Mouse (Mus musculus): Measurements from ENCODE around the gene Ssmem1. TPM values are rescaled to one million over a fixed set of nuclear protein-coding genes. Genes with fewer than 3 reads are reported as not detected.

Ssmem1 gene
- polyA plus RNA-seq, 1 experiment from 2014 or later: 0.19 TPM

- Histone ChIP-seq H3K36me3 (ENCODE audit: control insufficient read depth, insufficient read depth, low read length) (no peaks in the 10 kb centered on the region), H3K9me3 (ENCODE audit: control insufficient read depth, low read length) (no peaks in the 10 kb centered on the region), H3K9ac (ENCODE audit: low read length) (no peak overlapping the region), H3K27me3 (ENCODE audit: control insufficient read depth, insufficient read depth, low read depth, low read length) (no peaks in the 10 kb centered on the region), H3K27ac (ENCODE audit: low read length) (no peak overlapping the region), H3K4me2 (ENCODE audit: low read depth, low read length) (no peak overlapping the region), H3K4me1 (replicated peaks; ENCODE audit: control insufficient read depth, insufficient read depth, low read length) (peaks cover 5% of the 10 kb centered on the region), H3K4me3 (ENCODE audit: low read length) (no peak overlapping the region)
- WGBS: 23% methylated on average over 3 of the region's 9 CpGs
- no peak for ATAC-seq (ENCODE audit: low read depth)
These were observed 46.4 kb downstream of the Ssmem1 start for GRCm38 (mm10) chr6:30556080-30556479.

- Histone ChIP-seq H3K4me3 (ENCODE audit: low read length) (no peak overlapping the region), H3K36me3 (ENCODE audit: control insufficient read depth, insufficient read depth, low read length) (no peaks in the 10 kb centered on the region), H3K4me2 (ENCODE audit: low read depth, low read length) (no peak overlapping the region), H3K9ac (ENCODE audit: low read length) (no peak overlapping the region), H3K27ac (ENCODE audit: low read length) (no peak overlapping the region), H3K9me3 (ENCODE audit: control insufficient read depth, low read length) (no peaks in the 10 kb centered on the region), H3K4me1 (replicated peaks; ENCODE audit: control insufficient read depth, insufficient read depth, low read length) (no peaks in the 10 kb centered on the region; the same call in 1 of the 2 replicates), H3K27me3 (ENCODE audit: control insufficient read depth, insufficient read depth, low read depth, low read length) (no peaks in the 10 kb centered on the region)
- ATAC-seq (ENCODE audit: low read depth): no peak
- 60% methylated on average over 1 of the region's 1 CpGs for WGBS
These were observed 50.1 kb downstream of the Ssmem1 start for GRCm38 (mm10) chr6:30559726-30560125.

- no peak overlapping the region for H3K27ac ChIP-seq (ENCODE audit: low read length)
- no peaks in the 10 kb centered on the region for H3K36me3 ChIP-seq (ENCODE audit: control insufficient read depth, insufficient read depth, low read length)
- H3K9me3 ChIP-seq (ENCODE audit: control insufficient read depth, low read length): no peaks in the 10 kb centered on the region
- H3K4me2 ChIP-seq (ENCODE audit: low read depth, low read length): no peak overlapping the region
- no peak overlapping the region for H3K4me3 ChIP-seq (ENCODE audit: low read length)
- no peaks in the 10 kb centered on the region for H3K27me3 ChIP-seq (ENCODE audit: control insufficient read depth, insufficient read depth, low read depth, low read length)
- ATAC-seq (ENCODE audit: low read depth): no peak
- no peaks in the 10 kb centered on the region for H3K4me1 ChIP-seq (replicated peaks; ENCODE audit: control insufficient read depth, insufficient read depth, low read length)
- H3K9ac ChIP-seq (ENCODE audit: low read length): no peak overlapping the region
- 65% methylated on average over 4 of the region's 4 CpGs for WGBS
These were observed 52.5 kb downstream of the Ssmem1 start for GRCm38 (mm10) chr6:30562132-30562531.

- ATAC-seq (ENCODE audit: low read depth): no peak
- H3K9ac ChIP-seq (ENCODE audit: low read length): no peak overlapping the region
- H3K27ac ChIP-seq (ENCODE audit: low read length): no peak overlapping the region
- 57% methylated on average over 6 of the region's 6 CpGs for WGBS
- no peaks in the 10 kb centered on the region for H3K27me3 ChIP-seq (ENCODE audit: control insufficient read depth, insufficient read depth, low read depth, low read length)
- no peaks in the 10 kb centered on the region for H3K4me1 ChIP-seq (replicated peaks; ENCODE audit: control insufficient read depth, insufficient read depth, low read length)
- H3K9me3 ChIP-seq (ENCODE audit: control insufficient read depth, low read length): no peaks in the 10 kb centered on the region
- no peaks in the 10 kb centered on the region for H3K36me3 ChIP-seq (ENCODE audit: control insufficient read depth, insufficient read depth, low read length)
- H3K4me2 ChIP-seq (ENCODE audit: low read depth, low read length): no peak overlapping the region
- H3K4me3 ChIP-seq (ENCODE audit: low read length): no peak overlapping the region
These were observed 53.9 kb downstream of the Ssmem1 start for GRCm38 (mm10) chr6:30563575-30563974.

- WGBS: 81% methylated on average over 6 of the region's 6 CpGs
- Histone ChIP-seq H3K4me3 (ENCODE audit: low read length) (no peak overlapping the region), H3K27me3 (ENCODE audit: control insufficient read depth, insufficient read depth, low read depth, low read length) (no peaks in the 10 kb centered on the region), H3K4me2 (ENCODE audit: low read depth, low read length) (no peak overlapping the region), H3K9ac (ENCODE audit: low read length) (no peak overlapping the region), H3K9me3 (ENCODE audit: control insufficient read depth, low read length) (no peaks in the 10 kb centered on the region), H3K4me1 (replicated peaks; ENCODE audit: control insufficient read depth, insufficient read depth, low read length) (no peaks in the 10 kb centered on the region), H3K36me3 (ENCODE audit: control insufficient read depth, insufficient read depth, low read length) (no peaks in the 10 kb centered on the region), H3K27ac (ENCODE audit: low read length) (no peak overlapping the region)
- ATAC-seq (ENCODE audit: low read depth): no peak
These were observed 54.4 kb downstream of the Ssmem1 start for GRCm38 (mm10) chr6:30564051-30564450.

- no peak for ATAC-seq (ENCODE audit: low read depth)
- Histone ChIP-seq H3K4me3 (ENCODE audit: low read length) (no peak within 1 kb of the TSS), H3K9ac (ENCODE audit: low read length) (no peak within 1 kb of the TSS), H3K4me2 (ENCODE audit: low read depth, low read length) (no peak within 1 kb of the TSS), H3K27ac (ENCODE audit: low read length) (no peak within 1 kb of the TSS), H3K27me3 (ENCODE audit: control insufficient read depth, insufficient read depth, low read depth, low read length) (no peaks in the 10 kb centered on the region), H3K4me1 (replicated peaks; ENCODE audit: control insufficient read depth, insufficient read depth, low read length) (peaks cover 2% of the 10 kb centered on the region; the same call in 1 of the 2 replicates), H3K36me3 (ENCODE audit: control insufficient read depth, insufficient read depth, low read length) (no peaks in the 10 kb centered on the region), H3K9me3 (ENCODE audit: control insufficient read depth, low read length) (no peaks in the 10 kb centered on the region)
- 58% methylated on average over 5 of the region's 5 CpGs for WGBS
These were observed 58.4 kb downstream of the Ssmem1 start, which contains the start of gene Cpa4 for GRCm38 (mm10) chr6:30568069-30568468. Gene Cpa4, plus strand, starts transcription at chr6:30568369.

GRCm38 (mm10) chr6:30569331-30569730 is 59.7 kb downstream of the Ssmem1 start:
- Histone ChIP-seq H3K9ac (ENCODE audit: low read length) (no peak overlapping the region), H3K27me3 (ENCODE audit: control insufficient read depth, insufficient read depth, low read depth, low read length) (no peaks in the 10 kb centered on the region), H3K27ac (ENCODE audit: low read length) (no peak overlapping the region), H3K4me1 (replicated peaks; ENCODE audit: control insufficient read depth, insufficient read depth, low read length) (peaks cover 3% of the 10 kb centered on the region; the same call in 1 of the 2 replicates), H3K36me3 (ENCODE audit: control insufficient read depth, insufficient read depth, low read length) (no peaks in the 10 kb centered on the region), H3K9me3 (ENCODE audit: control insufficient read depth, low read length) (no peaks in the 10 kb centered on the region), H3K4me3 (ENCODE audit: low read length) (no peak overlapping the region), H3K4me2 (ENCODE audit: low read depth, low read length) (no peak overlapping the region)
- 79% methylated on average over 10 of the region's 10 CpGs for WGBS
- no peak for ATAC-seq (ENCODE audit: low read depth)

Other genes starting within 250 kb of the Ssmem1 start
- gene Ube2h, start 205.3 kb upstream of the Ssmem1 start, polyA plus RNA-seq (2015; fragmentation: Nextera tagmentation; extraction: Ambion mirVana): 40.6 and 42.5 TPM in 2 replicates
- 53.5 and 56.3 TPM in 2 replicates for gene Zc3hc1, start 118.8 kb upstream of the Ssmem1 start, polyA plus RNA-seq (2015; fragmentation: Nextera tagmentation; extraction: Ambion mirVana)
- gene Klhdc10, start 108.0 kb upstream of the Ssmem1 start, polyA plus RNA-seq (2015; fragmentation: Nextera tagmentation; extraction: Ambion mirVana): 19.3 and 22.6 TPM in 2 replicates
- gene Tmem209, start 66 bp upstream of the Ssmem1 start, polyA plus RNA-seq (2015; fragmentation: Nextera tagmentation; extraction: Ambion mirVana): 33.9 and 38.5 TPM in 2 replicates
- gene Cpa2, start 31.7 kb downstream of the Ssmem1 start, polyA plus RNA-seq (2015; fragmentation: Nextera tagmentation; extraction: Ambion mirVana): 5.2 and 6.0 TPM in 2 replicates
- gene Cpa4, start 58.5 kb downstream of the Ssmem1 start, polyA plus RNA-seq (2015; fragmentation: Nextera tagmentation; extraction: Ambion mirVana): 0.08 TPM in 2 replicates
- 0.33 TPM in 1 of 2 replicates, not detected in the other for gene Cpa5, start 101.2 kb downstream of the Ssmem1 start, polyA plus RNA-seq (2015; fragmentation: Nextera tagmentation; extraction: Ambion mirVana)
- gene Cpa1, start 129.4 kb downstream of the Ssmem1 start, polyA plus RNA-seq (2015; fragmentation: Nextera tagmentation; extraction: Ambion mirVana): 5.4 and 5.7 TPM in 2 replicates
- 15.6 and 16.0 TPM in 2 replicates for gene Cep41, start 183.9 kb downstream of the Ssmem1 start, polyA plus RNA-seq (2015; fragmentation: Nextera tagmentation; extraction: Ambion mirVana)
- 1,483 and 1,593 TPM in 2 replicates for gene Mest, start 213.7 kb downstream of the Ssmem1 start, polyA plus RNA-seq (2015; fragmentation: Nextera tagmentation; extraction: Ambion mirVana)